ENCODE assay signal across 9 mouse cellular contexts in the genomic region with DNA sequence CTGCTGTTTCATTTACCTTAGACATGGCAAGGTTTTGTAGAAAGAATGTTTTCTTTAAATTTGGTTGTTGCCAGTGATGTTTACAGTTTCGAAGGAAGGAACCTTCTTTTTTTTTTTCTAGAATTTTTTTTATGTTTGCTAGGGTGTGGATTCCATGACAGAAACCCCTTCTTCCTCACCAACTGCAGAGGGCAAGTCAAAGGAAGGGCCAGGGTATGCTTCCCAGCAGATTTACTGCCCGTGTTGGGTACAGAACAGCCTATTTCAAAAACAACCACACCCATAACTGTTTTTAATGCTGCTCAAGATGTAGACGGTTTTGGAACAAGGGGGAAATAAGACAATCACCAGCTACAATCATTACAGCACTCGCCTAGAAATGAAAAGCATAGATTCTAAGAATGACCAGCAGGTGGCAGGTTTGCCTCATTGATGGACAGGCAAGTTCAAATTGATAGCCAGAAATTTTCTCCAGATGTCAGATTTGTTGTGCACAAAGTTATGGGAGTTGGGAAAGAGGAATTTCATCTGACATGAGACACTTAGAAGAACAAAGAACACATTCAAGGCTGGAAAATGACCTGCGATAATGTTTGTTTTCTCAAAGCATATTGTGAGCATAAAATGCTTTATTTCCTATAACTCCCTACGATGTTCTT.
DNase-seq lines count a peak whose midpoint lies in the region; ATAC-seq and TF ChIP-seq lines count a peak whose summit lies in the region.
"Had no signal": no experiment of that assay in that cellular context is flagged by ENCODE, and none has a peak within 500 bp of the region (broad histone marks: within the 10 kb centered on the region; RNA-seq: fewer than 3 reads in every experiment).

No protein-coding gene starts in this region.

- ATAC-seq in heart, postnatal 0 days (ENCODE audit: insufficient read depth, low read depth): no peak
- no peak for ATAC-seq in heart, embryonic 12.5 days (ENCODE audit: insufficient number of reproducible peaks, low FRiP score)
- peak; percentile 65 for ATAC-seq in midbrain, embryonic 15.5 days (replicated peaks)

- TF ChIP-seq CTCF in heart, postnatal 0 days (IDR thresholded peaks at IDR 0.05; ENCODE audit: low read depth): peak; percentile 73
- TF ChIP-seq CTCF in E14TG2a.4 (conservative IDR thresholded peaks at IDR 0.05; ENCODE audit: low read length): peak; percentile 62

- H3K4me1 ChIP-seq in heart, postnatal 0 days (ENCODE audit: control insufficient read depth, insufficient read depth): no peaks in the 10 kb centered on the region
- no peaks in the 10 kb centered on the region for H3K4me1 ChIP-seq in heart, embryonic 12.5 days (replicated peaks)
- no peaks in the 10 kb centered on the region for H3K4me1 ChIP-seq in E14TG2a.4 (replicated peaks; ENCODE audit: low read depth, low read length)
- H3K4me1 ChIP-seq in midbrain, embryonic 15.5 days: no peaks in the 10 kb centered on the region
- H3K4me1 ChIP-seq: liver, embryonic 15.5 days had no signal

- no peaks in the 10 kb centered on the region for H3K9me3 ChIP-seq in heart, postnatal 0 days (replicated peaks; ENCODE audit: control insufficient read depth, low read length)
- no peaks in the 10 kb centered on the region for H3K9me3 ChIP-seq in heart, embryonic 12.5 days (replicated peaks)
- H3K9me3 ChIP-seq in E14TG2a.4 (ENCODE audit: low read length): no peaks in the 10 kb centered on the region
- no peaks in the 10 kb centered on the region for H3K9me3 ChIP-seq in midbrain, embryonic 15.5 days
- H3K9me3 ChIP-seq: liver, embryonic 15.5 days had no signal

- DNase-seq in heart, postnatal 0 days (ENCODE audit: low spot score): peak; percentile 36
- DNase-seq in cerebellum, adult 18-20 months: peak; percentile 46 to 62
- peak; percentile 77 for DNase-seq in forelimb bud, embryonic 11.5 days (ENCODE audit: low read depth, low spot score)
- DNase-seq in left cerebral cortex, adult 18-20 months (ENCODE audit: low spot score in 2 of 2): peak; percentile 30 to 66
- no peak for DNase-seq in spleen, postnatal 4 days (ENCODE audit: low spot score in 2 of 2)

- H3K9ac ChIP-seq in heart, postnatal 0 days (replicated peaks; ENCODE audit: low read depth, low read length): no peak overlapping the region
- H3K9ac ChIP-seq in heart, embryonic 12.5 days: no peak overlapping the region
- no peak overlapping the region for H3K9ac ChIP-seq in midbrain, embryonic 15.5 days
- H3K9ac ChIP-seq: liver, embryonic 15.5 days had no signal

- H3K27me3 ChIP-seq in heart, postnatal 0 days (ENCODE audit: control insufficient read depth, insufficient read depth, low read length): no peaks in the 10 kb centered on the region
- no peaks in the 10 kb centered on the region for H3K27me3 ChIP-seq in heart, embryonic 12.5 days (replicated peaks)
- H3K27me3 ChIP-seq in E14TG2a.4 (ENCODE audit: insufficient read depth, low read length): no peaks in the 10 kb centered on the region
- H3K27me3 ChIP-seq in midbrain, embryonic 15.5 days (replicated peaks): no peaks in the 10 kb centered on the region
- H3K27me3 ChIP-seq: liver, embryonic 15.5 days had no signal

- no peak overlapping the region for H3K27ac ChIP-seq in heart, postnatal 0 days (ENCODE audit: low read depth)
- H3K27ac ChIP-seq in heart, embryonic 12.5 days (ENCODE audit: poor library complexity, severe bottlenecking): no peak overlapping the region
- no peak overlapping the region for H3K27ac ChIP-seq in midbrain, embryonic 15.5 days
- H3K27ac ChIP-seq: liver, embryonic 15.5 days had no signal

- no peaks in the 10 kb centered on the region for H3K36me3 ChIP-seq in heart, postnatal 0 days (replicated peaks; ENCODE audit: control insufficient read depth, insufficient read depth, low read length)
- H3K36me3 ChIP-seq in heart, embryonic 12.5 days: no peaks in the 10 kb centered on the region
- H3K36me3 ChIP-seq in E14TG2a.4 (ENCODE audit: insufficient read depth, low read length): no peaks in the 10 kb centered on the region
- H3K36me3 ChIP-seq in midbrain, embryonic 15.5 days (replicated peaks): no peaks in the 10 kb centered on the region
- H3K36me3 ChIP-seq: liver, embryonic 15.5 days had no signal

- 30% methylated on average over 6 of the region's 6 CpGs for WGBS in heart, postnatal 0 days
- WGBS in heart, embryonic 12.5 days: 29% methylated on average over 6 of the region's 6 CpGs
- WGBS in midbrain, embryonic 15.5 days: 29% methylated on average over 6 of the region's 6 CpGs

- no peak overlapping the region for H3K4me2 ChIP-seq in heart, postnatal 0 days (ENCODE audit: low read depth, low read length)
- H3K4me2 ChIP-seq in heart, embryonic 12.5 days: no peak overlapping the region
- no peak overlapping the region for H3K4me2 ChIP-seq in midbrain, embryonic 15.5 days
- H3K4me2 ChIP-seq: liver, embryonic 15.5 days had no signal

- no peak for TF ChIP-seq EP300 in heart, postnatal 0 days (IDR thresholded peaks at IDR 0.05; ENCODE audit: low read depth)

- no peak overlapping the region for H3K4me3 ChIP-seq in heart, postnatal 0 days (ENCODE audit: low read depth, low read length)
- no peak overlapping the region for H3K4me3 ChIP-seq in heart, embryonic 12.5 days
- no peak overlapping the region for H3K4me3 ChIP-seq in E14TG2a.4 (replicated peaks; ENCODE audit: low read length)
- no peak overlapping the region for H3K4me3 ChIP-seq in midbrain, embryonic 15.5 days
- H3K4me3 ChIP-seq: liver, embryonic 15.5 days had no signal

Comparison
In these comparisons a context has a peak if more than half of its experiments do, and no peak if none do; other contexts are left out.
1. DNase-seq: peak in heart, postnatal 0 days (single experiment), cerebellum, adult 18-20 months (2 of 2), forelimb bud, embryonic 11.5 days (single experiment) and left cerebral cortex, adult 18-20 months (2 of 2); none in spleen, postnatal 4 days (0 of 2).